Mouse (Mus musculus): ENCODE results near the gene Snx27. TPM values are rescaled to one million over a fixed set of nuclear protein-coding genes. Genes with fewer than 3 reads are reported as not detected.

Gene Snx27
- total RNA-seq, 2 experiments from 2014 or later: 107 to 113 TPM

Other genes starting within 250 kb of the Snx27 start
- gene Them5, start 240.6 kb downstream of the Snx27 start, total RNA-seq (2021): not detected
- under 1 TPM; 0.38 to 0.81 TPM for gene C2cd4d, start 220.3 kb downstream of the Snx27 start, total RNA-seq (2021)
- gene Rorc, start 209.9 kb downstream of the Snx27 start, total RNA-seq (2021): under 1 TPM in 1 of 2 experiments, not detected in 1; 0.16 TPM
- 1 to 10 TPM; 1.5 to 1.7 TPM for gene Lingo4, start 184.2 kb downstream of the Snx27 start, total RNA-seq (2021)
- gene Tdrkh, start 169.4 kb downstream of the Snx27 start, total RNA-seq (2021): 10 to 100 TPM; 46.8 to 51.0 TPM
- 10 to 100 TPM; 39.2 to 39.9 TPM for gene Mrpl9, start 139.4 kb downstream of the Snx27 start, total RNA-seq (2021)
- not detected for gene Oaz3, start 138.8 kb downstream of the Snx27 start, total RNA-seq (2021)
- 100 to 1,000 TPM; 243 to 274 TPM for gene Celf3, start 104.4 kb downstream of the Snx27 start, total RNA-seq (2021)
- 1 to 10 TPM; 6.4 to 7.1 TPM for gene Riiad1, start 102.4 kb downstream of the Snx27 start, total RNA-seq (2021)
- gene Gm10972, start 60.4 kb upstream of the Snx27 start, total RNA-seq (2021): not detected
- 1 to 10 TPM; 2.3 to 2.9 TPM for gene Tuft1, start 76.2 kb upstream of the Snx27 start, total RNA-seq (2021)
- 1 to 10 TPM in 1 of 2 experiments, not detected in 1; 1.1 TPM for gene Selenbp2, start 110.8 kb upstream of the Snx27 start, total RNA-seq (2021)
- 10 to 100 TPM; 17.1 to 17.9 TPM for gene Cgn, start 203.8 kb upstream of the Snx27 start, total RNA-seq (2021)

Measured in left cerebral cortex, postnatal 4 days (tissue).